Mouse (Mus musculus): Measurements from ENCODE around the gene 2610002M06Rik. TPM values are rescaled to one million over a fixed set of nuclear protein-coding genes. Genes with fewer than 3 reads are reported as not detected.
A peak's percentile ranks its signal among the peaks of the same experiment; 100 is the strongest.

Gene 2610002M06Rik
- total RNA-seq (2021) = 10 to 100 TPM; 26.2 to 32.7 TPM
- long read RNA-seq, full-length matches to known transcripts = 17 of 23 reads
- long read RNA-seq, partial matches to known transcripts = 0 of 23 reads
- long read RNA-seq, other reads (novel, unspliced or antisense) = 6 of 23 reads

GRCm38 (mm10) chrX:107816218-107816554 lies at the start of gene 2610002M06Rik:
2610002M06Rik (minus strand) TSS chrX:107816334.
- DNase-seq (ENCODE audit: low spot score in 2 of 2) = peak; percentile 62 to 82

- DNase-seq (ENCODE audit: low spot score in 2 of 2) = no peak
Observed at GRCm38 (mm10) chrX:107858165-107858564, 42.0 kb upstream of the 2610002M06Rik start.

DNA sequence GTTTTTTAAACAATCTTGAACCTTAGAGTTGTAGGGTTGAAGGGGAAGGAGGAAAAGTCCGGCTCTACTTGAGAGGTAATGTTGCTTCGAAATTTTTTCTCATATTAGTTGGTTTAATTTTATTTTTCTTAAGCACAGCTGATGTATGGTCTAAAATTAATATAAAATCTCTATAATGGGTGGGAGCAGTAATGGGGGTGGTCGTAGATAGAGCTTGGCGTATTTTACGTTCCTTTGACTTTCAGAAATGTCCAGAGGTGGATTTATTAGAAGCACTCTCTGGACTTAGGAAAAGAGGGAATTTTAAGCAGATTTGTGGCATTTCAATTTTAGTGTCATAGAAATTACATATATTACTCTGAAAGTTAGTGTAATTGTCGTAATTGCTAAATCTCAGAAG lies 592 bp upstream of the 2610002M06Rik start:
- no peak for DNase-seq (ENCODE audit: low spot score in 2 of 2)

DNA sequence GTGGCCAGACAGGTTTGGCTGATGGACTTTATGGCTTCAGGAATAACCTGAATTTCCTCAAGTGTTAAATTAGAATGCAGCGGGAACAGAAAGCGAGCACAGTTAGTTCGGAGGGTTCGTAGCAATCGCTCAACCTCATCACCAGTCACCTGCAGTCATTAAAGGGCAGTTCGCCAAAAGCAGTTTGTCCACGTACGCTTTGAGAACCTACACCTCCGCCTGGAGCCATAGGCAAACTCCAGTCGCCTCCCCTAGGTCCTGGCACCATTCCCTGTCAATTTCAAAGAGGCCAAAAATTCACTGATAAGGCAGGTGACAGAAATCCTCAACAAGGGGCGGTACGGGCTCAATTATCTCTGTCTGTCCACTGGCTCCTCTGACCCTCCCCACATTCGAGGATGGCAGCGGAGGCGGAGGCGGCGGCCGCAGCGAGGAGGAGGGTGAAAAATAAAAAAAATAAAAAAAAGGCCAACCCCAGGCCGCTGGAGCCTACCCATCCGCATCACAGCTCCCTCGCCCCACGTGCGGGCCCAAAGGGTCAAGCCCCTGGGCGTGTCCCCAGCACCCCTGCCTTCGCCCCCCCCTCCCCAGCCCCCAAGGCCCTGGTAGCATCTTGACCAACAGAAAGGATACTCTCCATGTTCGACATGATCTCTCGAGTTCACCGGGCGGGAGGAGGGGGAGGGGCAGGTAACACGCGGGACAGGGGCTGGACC lies 474 bp downstream of the 2610002M06Rik start:
- peak; percentile 1 to 3 for DNase-seq (ENCODE audit: low spot score in 2 of 2)

GRCm38 (mm10) chrX:107812120-107812519 lies 4.0 kb downstream of the 2610002M06Rik start:
- DNase-seq (ENCODE audit: low spot score in 2 of 2) = no peak

- no peak for DNase-seq (ENCODE audit: low spot score in 2 of 2)
Observed at GRCm38 (mm10) chrX:107796919-107797318, 19.2 kb downstream of the 2610002M06Rik start.

GRCm38 (mm10) chrX:107795785-107796184 lies 20.3 kb downstream of the 2610002M06Rik start:
- no peak for DNase-seq (ENCODE audit: low spot score in 2 of 2)

DNA sequence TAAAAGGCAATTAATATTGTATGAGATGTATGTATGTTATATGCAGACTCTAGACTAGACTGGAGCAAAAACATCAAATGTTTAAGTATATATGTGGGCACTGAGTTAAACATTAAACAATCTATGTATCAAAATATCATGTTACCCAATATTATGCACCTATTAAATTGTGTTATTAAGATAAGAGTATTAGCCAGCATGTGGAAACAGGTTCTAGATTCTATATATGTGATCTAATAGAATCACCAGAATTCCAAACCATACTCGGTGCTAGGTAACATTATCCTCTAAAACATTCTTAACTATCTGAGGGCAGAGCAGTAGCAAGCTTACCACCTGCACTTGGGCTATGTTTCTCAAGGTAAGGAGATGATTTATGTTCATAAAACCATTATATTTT lies 23.8 kb downstream of the 2610002M06Rik start, which contains the start of gene Tent5d:
Gene Tent5d, plus strand, starts transcription at position 301 of the 400 bp plus-strand sequence.
- DNase-seq (ENCODE audit: low spot score in 2 of 2) = no peak

DNA sequence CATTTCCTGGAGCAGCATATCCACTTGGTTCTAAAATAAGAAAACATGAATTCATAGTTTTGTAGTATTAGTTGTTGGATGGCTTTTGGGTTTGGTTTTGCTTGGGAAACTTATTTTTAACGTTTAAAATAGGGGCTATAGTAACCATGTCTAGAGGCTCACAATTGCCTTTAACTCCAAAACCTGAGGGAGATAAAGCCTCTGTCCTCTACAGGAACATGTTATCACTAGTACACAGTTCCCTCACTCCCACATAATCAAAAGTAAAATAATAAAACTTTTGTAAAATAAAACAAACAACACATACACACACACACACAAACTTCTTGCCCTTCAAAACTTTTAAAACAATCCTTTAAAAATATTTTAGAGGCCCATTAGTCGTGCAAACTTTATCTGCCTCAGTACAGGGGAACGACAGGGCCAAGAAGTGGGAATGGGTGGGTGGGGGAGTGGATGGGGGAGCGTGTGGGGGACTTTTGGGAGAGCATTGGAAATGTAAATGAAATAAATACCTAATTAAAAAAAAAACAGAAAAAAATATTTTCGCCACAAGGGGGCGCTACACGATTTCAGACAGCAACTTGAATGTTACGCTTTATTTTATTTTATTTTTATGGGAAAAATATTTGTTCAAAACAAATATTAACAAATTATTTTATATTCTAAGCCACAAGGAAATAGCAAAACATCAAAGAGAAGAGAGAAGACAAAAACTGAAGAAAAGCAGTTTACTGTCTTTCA lies 25.2 kb downstream of the 2610002M06Rik start:
- peak in 1 of 2 experiments; percentile 7 for DNase-seq (ENCODE audit: low spot score in 2 of 2)

DNA sequence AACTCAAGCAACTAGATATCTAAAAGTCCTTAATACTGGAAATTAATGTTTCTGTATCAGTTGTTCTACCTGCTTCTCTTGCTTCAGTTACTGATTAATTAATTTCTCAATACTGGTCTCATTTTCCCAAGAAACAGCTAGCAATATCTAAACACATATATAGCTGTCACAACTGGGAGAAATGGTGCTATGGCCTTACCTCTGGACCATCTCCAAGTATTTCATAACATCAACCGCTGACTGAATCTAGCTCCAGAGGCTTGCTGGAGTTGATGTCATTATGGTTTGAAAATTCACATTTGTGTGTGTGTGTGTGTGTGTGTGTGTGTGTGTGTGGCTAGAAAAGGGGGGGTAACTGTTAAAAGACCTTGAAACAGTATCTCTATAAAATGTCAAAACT lies 26.0 kb downstream of the 2610002M06Rik start:
- no peak for DNase-seq (ENCODE audit: low spot score in 2 of 2)

- no peak for DNase-seq (ENCODE audit: low spot score in 2 of 2)
Observed at GRCm38 (mm10) chrX:107767896-107768295, 48.2 kb downstream of the 2610002M06Rik start.

Other genes starting within 250 kb of the 2610002M06Rik start
- not detected for gene Tbx22, start 148.4 kb downstream of the 2610002M06Rik start, total RNA-seq (2021)
- gene Tent5d, start 23.7 kb downstream of the 2610002M06Rik start, total RNA-seq (2021) = not detected
- gene Gm732, start 132.1 kb upstream of the 2610002M06Rik start, total RNA-seq (2021) = not detected